Mouse (Mus musculus) cortical plate, adult 2 months (tissue): ENCODE data around the gene Adk.

Experiments
- CTCF ChIP-seq: fragments of 200-500 bp; IDR thresholded peaks from 2 replicates; pipeline ENCODE4 v1.5.1; 2011; ENCODE audit warnings: mild to moderate bottlenecking, control low read depth, low read length; ENCODE audit not compliant: insufficient read depth; ENCODE audit errors: extremely low read depth
- POLR2A ChIP-seq: fragments of 200-500 bp; IDR thresholded peaks from 2 replicates; pipeline ENCODE4 v1.6.1; 2011; ENCODE audit warnings: mild to moderate bottlenecking, low read length, control low read depth; ENCODE audit not compliant: insufficient read depth; ENCODE audit errors: extremely low read depth

DNA sequence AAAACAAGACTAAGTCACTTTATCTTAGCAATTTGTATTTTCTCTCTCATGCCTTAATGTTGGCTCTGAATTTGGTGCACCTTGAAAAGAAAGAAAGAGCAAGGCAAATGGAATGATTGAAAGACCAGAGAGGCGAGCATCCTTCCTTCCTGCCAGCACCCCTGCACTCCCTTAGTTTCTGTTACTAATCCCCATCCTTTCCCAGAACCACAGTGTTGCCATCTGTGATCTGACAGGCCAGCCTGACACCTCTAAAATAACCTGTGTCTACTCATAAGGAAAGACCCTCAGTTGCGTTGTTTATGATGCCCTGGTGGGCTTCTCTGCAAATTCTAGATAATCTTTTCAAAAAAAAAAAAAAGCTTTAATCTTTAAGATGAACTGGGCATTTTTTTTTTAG is 319.6 kb downstream of the Adk start:
- TF ChIP-seq CTCF: no peak
- TF ChIP-seq POLR2A: no peak
